Mouse (Mus musculus) liver, embryonic 14.5 days (tissue): ENCODE measurements around the gene Dbn1.

Experiments
- CTCF ChIP-seq: IDR thresholded peaks from 2 replicates; pipeline ENCODE4 v1.5.1; 2016; ENCODE audit warnings: antibody characterized with exemption, low read depth, control low read depth
- EP300 ChIP-seq: IDR thresholded peaks from 2 replicates; pipeline ENCODE4 v1.6.1; 2016; ENCODE audit warnings: antibody characterized with exemption, low read depth

DNA sequence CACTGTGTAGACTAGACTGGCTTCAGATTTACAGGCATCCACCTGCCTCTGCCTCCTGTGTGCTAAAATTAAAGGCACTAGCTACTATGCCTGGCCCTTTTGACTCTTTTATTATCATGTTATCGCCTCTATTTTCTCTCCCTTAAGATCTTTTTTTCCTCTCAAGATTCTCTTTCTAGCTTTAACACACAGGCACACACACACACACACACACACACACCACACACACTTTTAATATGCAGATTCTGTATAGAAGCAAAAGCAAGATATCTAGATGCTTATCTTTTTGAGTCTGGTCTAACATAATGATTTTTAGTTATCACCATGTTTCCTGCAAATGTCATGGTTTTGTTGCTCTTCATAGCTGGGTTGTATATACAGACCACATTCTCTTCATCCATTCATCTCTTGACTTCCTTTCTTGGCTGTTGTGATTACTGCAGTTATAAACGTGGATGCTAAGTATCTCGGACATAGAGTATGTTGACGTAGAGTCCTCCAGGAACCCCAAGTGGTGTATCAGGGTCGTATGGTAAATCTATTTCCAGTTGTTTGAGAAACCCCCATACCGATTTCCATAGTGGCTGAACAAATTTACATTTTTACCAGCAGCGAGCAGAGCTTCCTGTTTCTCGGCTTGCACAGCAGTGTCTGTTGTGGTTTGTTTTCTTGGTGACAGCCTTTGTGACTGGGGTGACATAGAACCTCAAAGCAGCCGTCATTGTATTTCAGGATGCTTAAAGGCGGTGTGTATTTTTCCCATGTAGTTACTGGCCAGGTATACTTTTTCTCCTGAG, 55.8 kb downstream of the Dbn1 start:
- TF ChIP-seq CTCF (no peak), EP300 (no peak)
